Mouse (Mus musculus) spleen, adult 2 months (tissue): ENCODE measurements around the gene Nop58. TPM values are rescaled to one million over a fixed set of nuclear protein-coding genes. Genes with fewer than 3 reads are reported as not detected.

Source experiments
- DNase-seq, 2 experiments: peaks; one replicate each; pipeline versions ENCODE4 v3.0.0 to v3.0.0-alpha.2; 2012 to 2021; ENCODE audit warnings: low spot score in 2 of 2, low read depth in 1 of 2
- H3K27ac ChIP-seq: fragments of 200-500 bp; 2 replicates; pipeline ENCODE4 v1.5.1; 2012; ENCODE audit warnings: low read length, inconsistent platforms; ENCODE audit not compliant: insufficient read depth
- H3K27me3 ChIP-seq: fragments of 200-500 bp; 2 replicates; pipeline ENCODE4 v1.6.1; 2012; ENCODE audit warnings: mild to moderate bottlenecking, moderate library complexity, low read length, inconsistent platforms; ENCODE audit not compliant: control insufficient read depth, insufficient read depth
- H3K36me3 ChIP-seq: fragments of 200-500 bp; 2 replicates; pipeline ENCODE4 v1.6.1; 2012; ENCODE audit warnings: mild to moderate bottlenecking, low read length, inconsistent platforms; ENCODE audit not compliant: control insufficient read depth, insufficient read depth
- H3K4me1 ChIP-seq: fragments of 200-500 bp; 2 replicates; pipeline ENCODE4 v1.6.1; 2011; ENCODE audit warnings: inconsistent platforms; ENCODE audit not compliant: control insufficient read depth, insufficient read depth, insufficient read length
- H3K4me3 ChIP-seq: fragments of 200-500 bp; 2 replicates; pipeline ENCODE4 v1.5.1; 2011; ENCODE audit warnings: mild to moderate bottlenecking, inconsistent platforms; ENCODE audit not compliant: insufficient read depth, insufficient read length; ENCODE audit errors: extremely low read depth
- CTCF ChIP-seq: fragments of 200-500 bp; IDR thresholded peaks from 2 replicates; pipeline ENCODE4 v1.5.1; 2011; ENCODE audit warnings: mild to moderate bottlenecking, inconsistent platforms; ENCODE audit not compliant: insufficient read depth, insufficient read length, insufficient replicate concordance; ENCODE audit errors: extremely low read depth
- POLR2A ChIP-seq: fragments of 200-500 bp; IDR thresholded peaks from 2 replicates; pipeline ENCODE4 v1.6.1; 2011; ENCODE audit warnings: low read depth, low read length, inconsistent platforms
- WGBS: fragments of 180-500 bp; shearing (Covaris S2); methylation state at CpG from one replicate; pipeline ENCODE4 v1.1.7; 2018; 5-methylcytosine and 5-hydroxymethylcytosine counted together
- polyA plus RNA-seq: library from polyadenylated mRNA; depleted of rRNA; stranded (reverse); fragments of >200 nt; gene quantifications from 2 replicates; pipeline ENCODE4 v1.2.3, GENCODE M21; 2012; rRNA removed

Gene Nop58
- polyA plus RNA-seq, 1 experiment = 16.0 TPM

GRCm38 (mm10) chr1:59765279-59765678 lies 80.5 kb downstream of the Nop58 start:
- no peak for DNase-seq
- Histone ChIP-seq H3K27me3 (peaks cover 11% of the 10 kb centered on the region), H3K36me3 (no peaks in the 10 kb centered on the region), H3K4me1 (peaks cover 3% of the 10 kb centered on the region; the same call in 1 of the 2 replicates), H3K27ac (no peak overlapping the region), H3K4me3 (no peak overlapping the region)
- TF ChIP-seq CTCF (no peak), POLR2A (no peak)
- WGBS = 29% methylated on average over 4 of the region's 4 CpGs

- H3K27ac ChIP-seq = no peak overlapping the region
- TF ChIP-seq POLR2A (no peak), CTCF (no peak)
- no peak for DNase-seq
- peaks cover 11% of the 10 kb centered on the region for H3K27me3 ChIP-seq
- H3K4me3 ChIP-seq = no peak overlapping the region
- H3K36me3 ChIP-seq = no peaks in the 10 kb centered on the region
- peaks cover 3% of the 10 kb centered on the region; the same call in 1 of the 2 replicates for H3K4me1 ChIP-seq
Measured at GRCm38 (mm10) chr1:59766626-59767025, 81.9 kb downstream of the Nop58 start.

Other genes with a start within 250 kb of the Nop58 start
- gene Fzd7, start 202.5 kb upstream of the Nop58 start, polyA plus RNA-seq = 4.5 and 5.7 TPM in 2 replicates
- gene Gm973, start 168.7 kb upstream of the Nop58 start, polyA plus RNA-seq = not detected in 2 replicates
- 5.4 and 7.2 TPM in 2 replicates for gene Sumo1, start 14.1 kb upstream of the Nop58 start, polyA plus RNA-seq
- 1.2 and 1.4 TPM in 2 replicates for gene Bmpr2, start 78.4 kb downstream of the Nop58 start, polyA plus RNA-seq
- gene Fam117b, start 228.0 kb downstream of the Nop58 start, polyA plus RNA-seq = 9.5 and 13.8 TPM in 2 replicates